Mouse (Mus musculus): ENCODE data around the gene Sat1. TPM values are rescaled to one million over a fixed set of nuclear protein-coding genes. Genes with fewer than 3 reads are reported as not detected.

Sat1 gene
- polyA plus RNA-seq, 1 experiment from 2014 or later = 115 TPM

- WGBS = 82% methylated on average over 1 of the region's 1 CpGs
Measured at GRCm38 (mm10) chrX:155201799-155202198, 14.4 kb downstream of the Sat1 start.

GRCm38 (mm10) chrX:155194979-155195378, 21.3 kb downstream of the Sat1 start:
- H3K4me3 ChIP-seq = no peak overlapping the region
- H3K9ac ChIP-seq = no peak overlapping the region
- no peak overlapping the region for H3K4me2 ChIP-seq
- 82% methylated on average over 4 of the region's 4 CpGs for WGBS
- H3K36me3 ChIP-seq = no peaks in the 10 kb centered on the region
- ATAC-seq (replicated peaks; ENCODE audit: insufficient number of reproducible peaks, insufficient read depth, low FRiP score, low read depth) = no peak
- H3K27me3 ChIP-seq = no peaks in the 10 kb centered on the region
- no peak overlapping the region for H3K27ac ChIP-seq
- H3K9me3 ChIP-seq (replicated peaks) = no peaks in the 10 kb centered on the region
- no peaks in the 10 kb centered on the region for H3K4me1 ChIP-seq (replicated peaks)

More at GRCm38 (mm10) chrX:155201799-155202198, 14.4 kb downstream of the Sat1 start:
- H3K9me3 ChIP-seq (replicated peaks) = no peaks in the 10 kb centered on the region
- no peaks in the 10 kb centered on the region for H3K4me1 ChIP-seq (replicated peaks)
- H3K36me3 ChIP-seq = no peaks in the 10 kb centered on the region
- H3K27me3 ChIP-seq = no peaks in the 10 kb centered on the region
- no peak overlapping the region for H3K4me2 ChIP-seq
- H3K4me3 ChIP-seq = no peak overlapping the region
- no peak for ATAC-seq (replicated peaks; ENCODE audit: insufficient number of reproducible peaks, insufficient read depth, low FRiP score, low read depth)
- H3K9ac ChIP-seq = no peak overlapping the region
- H3K27ac ChIP-seq = no peak overlapping the region

GRCm38 (mm10) chrX:155193732-155194443, 22.4 kb downstream of the Sat1 start:
- WGBS = 42% methylated on average over 5 of the region's 5 CpGs
- no peak overlapping the region for H3K4me3 ChIP-seq
- no peak for ATAC-seq (replicated peaks; ENCODE audit: insufficient number of reproducible peaks, insufficient read depth, low FRiP score, low read depth)
- no peaks in the 10 kb centered on the region for H3K27me3 ChIP-seq
- no peaks in the 10 kb centered on the region for H3K36me3 ChIP-seq
- no peaks in the 10 kb centered on the region for H3K4me1 ChIP-seq (replicated peaks)
- H3K9me3 ChIP-seq (replicated peaks) = no peaks in the 10 kb centered on the region
- peak overlapping the region; percentile 42; the same call in 1 of the 2 replicates for H3K27ac ChIP-seq
- no peak overlapping the region for H3K4me2 ChIP-seq
- H3K9ac ChIP-seq = no peak overlapping the region

GRCm38 (mm10) chrX:155191941-155192340, 24.3 kb downstream of the Sat1 start:
- no peak overlapping the region for H3K27ac ChIP-seq
- ATAC-seq (replicated peaks; ENCODE audit: insufficient number of reproducible peaks, insufficient read depth, low FRiP score, low read depth) = no peak
- no peak overlapping the region for H3K4me2 ChIP-seq
- no peak overlapping the region for H3K9ac ChIP-seq
- no peaks in the 10 kb centered on the region for H3K27me3 ChIP-seq
- no peaks in the 10 kb centered on the region for H3K9me3 ChIP-seq (replicated peaks)
- no peaks in the 10 kb centered on the region for H3K36me3 ChIP-seq
- 83% methylated on average over 4 of the region's 4 CpGs for WGBS
- H3K4me1 ChIP-seq (replicated peaks) = no peaks in the 10 kb centered on the region
- H3K4me3 ChIP-seq = no peak overlapping the region

GRCm38 (mm10) chrX:155177640-155178039, 38.6 kb downstream of the Sat1 start:
- no peak for ATAC-seq (replicated peaks; ENCODE audit: insufficient number of reproducible peaks, insufficient read depth, low FRiP score, low read depth)
- H3K4me2 ChIP-seq = no peak overlapping the region
- H3K27ac ChIP-seq = no peak overlapping the region
- no peaks in the 10 kb centered on the region for H3K36me3 ChIP-seq
- H3K27me3 ChIP-seq = no peaks in the 10 kb centered on the region
- H3K9ac ChIP-seq = no peak overlapping the region
- no peak overlapping the region for H3K4me3 ChIP-seq
- H3K9me3 ChIP-seq (replicated peaks) = no peaks in the 10 kb centered on the region
- no peaks in the 10 kb centered on the region for H3K4me1 ChIP-seq (replicated peaks)
- 60% methylated on average over 2 of the region's 2 CpGs for WGBS

GRCm38 (mm10) chrX:155177230-155177629, 39.0 kb downstream of the Sat1 start:
- H3K27ac ChIP-seq = no peak overlapping the region
- no peak overlapping the region for H3K4me2 ChIP-seq
- no peaks in the 10 kb centered on the region for H3K36me3 ChIP-seq
- H3K9me3 ChIP-seq (replicated peaks) = no peaks in the 10 kb centered on the region
- H3K9ac ChIP-seq = no peak overlapping the region
- no peak for ATAC-seq (replicated peaks; ENCODE audit: insufficient number of reproducible peaks, insufficient read depth, low FRiP score, low read depth)
- no peaks in the 10 kb centered on the region for H3K4me1 ChIP-seq (replicated peaks)
- no peaks in the 10 kb centered on the region for H3K27me3 ChIP-seq
- WGBS = 73% methylated on average over 2 of the region's 2 CpGs
- H3K4me3 ChIP-seq = no peak overlapping the region

- Histone ChIP-seq H3K4me2 (no peak overlapping the region), H3K9me3 (replicated peaks) (no peaks in the 10 kb centered on the region), H3K27ac (no peak overlapping the region), H3K36me3 (no peaks in the 10 kb centered on the region), H3K4me3 (no peak overlapping the region), H3K4me1 (replicated peaks) (no peaks in the 10 kb centered on the region), H3K27me3 (no peaks in the 10 kb centered on the region), H3K9ac (no peak overlapping the region)
- WGBS = 62% methylated on average over 4 of the region's 4 CpGs
- no peak for ATAC-seq (replicated peaks; ENCODE audit: insufficient number of reproducible peaks, insufficient read depth, low FRiP score, low read depth)
Measured at GRCm38 (mm10) chrX:155175568-155175967, 40.7 kb downstream of the Sat1 start.

- no peak for ATAC-seq (replicated peaks; ENCODE audit: insufficient number of reproducible peaks, insufficient read depth, low FRiP score, low read depth)
- H3K27ac ChIP-seq = no peak overlapping the region
- no peaks in the 10 kb centered on the region for H3K9me3 ChIP-seq (replicated peaks)
Measured at GRCm38 (mm10) chrX:155172310-155172709, 43.9 kb downstream of the Sat1 start.

GRCm38 (mm10) chrX:155171754-155172153, 44.5 kb downstream of the Sat1 start:
- Histone ChIP-seq H3K9ac (no peak overlapping the region), H3K36me3 (no peaks in the 10 kb centered on the region), H3K27me3 (no peaks in the 10 kb centered on the region), H3K27ac (no peak overlapping the region), H3K4me2 (no peak overlapping the region), H3K4me1 (replicated peaks) (no peaks in the 10 kb centered on the region), H3K9me3 (replicated peaks) (no peaks in the 10 kb centered on the region), H3K4me3 (no peak overlapping the region)
- no peak for ATAC-seq (replicated peaks; ENCODE audit: insufficient number of reproducible peaks, insufficient read depth, low FRiP score, low read depth)
- WGBS = 64% methylated on average over 1 of the region's 1 CpGs

More at GRCm38 (mm10) chrX:155172310-155172709, 43.9 kb downstream of the Sat1 start:
- Histone ChIP-seq H3K36me3 (no peaks in the 10 kb centered on the region), H3K4me3 (no peak overlapping the region), H3K9ac (no peak overlapping the region), H3K4me2 (no peak overlapping the region), H3K27me3 (no peaks in the 10 kb centered on the region), H3K4me1 (replicated peaks) (no peaks in the 10 kb centered on the region)

GRCm38 (mm10) chrX:155169886-155170285, 46.4 kb downstream of the Sat1 start:
- Histone ChIP-seq H3K9me3 (replicated peaks) (no peaks in the 10 kb centered on the region), H3K9ac (no peak overlapping the region), H3K4me2 (no peak overlapping the region), H3K4me1 (replicated peaks) (no peaks in the 10 kb centered on the region), H3K36me3 (no peaks in the 10 kb centered on the region), H3K27me3 (no peaks in the 10 kb centered on the region), H3K27ac (no peak overlapping the region), H3K4me3 (no peak overlapping the region)
- WGBS = 93% methylated on average over 8 of the region's 8 CpGs
- ATAC-seq (replicated peaks; ENCODE audit: insufficient number of reproducible peaks, insufficient read depth, low FRiP score, low read depth) = no peak

- H3K9ac ChIP-seq = no peak overlapping the region
- no peak overlapping the region for H3K4me2 ChIP-seq
- no peaks in the 10 kb centered on the region for H3K4me1 ChIP-seq (replicated peaks)
- H3K4me3 ChIP-seq = no peak overlapping the region
- ATAC-seq (replicated peaks; ENCODE audit: insufficient number of reproducible peaks, insufficient read depth, low FRiP score, low read depth) = no peak
- H3K27ac ChIP-seq = no peak overlapping the region
- no peaks in the 10 kb centered on the region for H3K9me3 ChIP-seq (replicated peaks)
- H3K27me3 ChIP-seq = no peaks in the 10 kb centered on the region
- H3K36me3 ChIP-seq = no peaks in the 10 kb centered on the region
- WGBS = 81% methylated on average over 3 of the region's 3 CpGs
Measured at GRCm38 (mm10) chrX:155167667-155168066, 48.6 kb downstream of the Sat1 start.

- Histone ChIP-seq H3K9ac (no peak overlapping the region), H3K9me3 (replicated peaks) (no peaks in the 10 kb centered on the region), H3K36me3 (no peaks in the 10 kb centered on the region), H3K27ac (no peak overlapping the region), H3K27me3 (no peaks in the 10 kb centered on the region), H3K4me3 (no peak overlapping the region), H3K4me1 (replicated peaks) (no peaks in the 10 kb centered on the region), H3K4me2 (no peak overlapping the region)
- WGBS = 75% methylated on average over 2 of the region's 2 CpGs
- no peak for ATAC-seq (replicated peaks; ENCODE audit: insufficient number of reproducible peaks, insufficient read depth, low FRiP score, low read depth)
Measured at GRCm38 (mm10) chrX:155166313-155166712, 49.9 kb downstream of the Sat1 start.

Measured in heart, embryonic 15.5 days (tissue).